In the genomic region with DNA sequence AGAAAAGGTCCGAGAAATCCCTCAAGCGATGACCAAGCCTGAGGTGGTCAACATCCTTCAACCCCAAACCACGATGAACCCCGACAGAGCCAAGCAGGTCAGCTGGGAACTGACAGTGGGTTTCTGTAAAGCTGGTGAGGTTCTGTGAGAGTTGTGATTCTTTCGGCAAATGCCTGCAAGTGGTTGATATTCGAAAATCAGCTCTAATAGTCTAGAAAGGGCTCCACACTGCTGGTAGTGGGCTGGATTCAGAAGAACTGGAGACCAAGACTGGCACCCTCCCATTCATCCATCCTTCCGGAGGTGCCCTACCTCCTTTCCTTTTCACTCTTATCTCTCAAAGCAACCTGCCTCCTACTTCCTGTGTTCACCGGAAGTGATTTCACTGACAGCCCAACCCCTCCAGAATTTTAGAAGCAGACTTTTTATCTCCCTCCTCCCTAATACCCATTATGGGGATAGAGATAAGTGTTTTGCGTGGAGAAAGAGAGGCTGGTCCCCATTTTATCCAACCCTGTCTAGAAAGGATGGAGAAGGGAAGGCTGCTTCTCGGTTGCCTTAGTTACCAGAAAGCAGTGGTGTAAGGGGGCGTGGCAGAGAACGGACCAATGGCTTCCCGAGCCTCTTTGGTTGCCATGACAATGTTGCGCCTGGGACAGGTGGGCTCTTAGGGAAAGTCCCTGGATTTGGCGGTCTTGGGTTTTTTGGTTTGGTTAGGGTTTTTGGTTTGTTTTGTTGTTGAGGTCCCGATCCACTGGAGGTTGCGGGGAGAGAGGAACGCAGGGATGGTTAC, we compare ENCODE assay signal across 11 mouse cellular contexts. TPM values are rescaled to one million over a fixed set of nuclear protein-coding genes. Genes with fewer than 3 reads are reported as not detected.
DNase-seq lines count a peak whose midpoint lies in the region; ATAC-seq and TF ChIP-seq lines count a peak whose summit lies in the region.
"Had no signal": no experiment of that assay in that cellular context is flagged by ENCODE, and none has a peak within 500 bp of the region (broad histone marks: within the 10 kb centered on the region; RNA-seq: fewer than 3 reads in every experiment).

No protein-coding gene starts in this region.

- H3K4me1 ChIP-seq in heart, postnatal 0 days (ENCODE audit: control insufficient read depth, insufficient read depth): no peaks in the 10 kb centered on the region; the same call in 1 of the 2 replicates
- H3K4me1 ChIP-seq in heart, embryonic 12.5 days (replicated peaks): peaks cover 12% of the 10 kb centered on the region
- H3K4me1 ChIP-seq in cortical plate, adult 2 months (ENCODE audit: control insufficient read depth, insufficient read depth, low read length): peaks cover 10% of the 10 kb centered on the region; the same call in 1 of the 2 replicates
- peaks cover 46% of the 10 kb centered on the region for H3K4me1 ChIP-seq in hindbrain, embryonic 13.5 days (replicated peaks)
- peaks cover 49% of the 10 kb centered on the region for H3K4me1 ChIP-seq in neural tube, embryonic 13.5 days (replicated peaks)
- no peaks in the 10 kb centered on the region; the same call in 1 of the 2 replicates for H3K4me1 ChIP-seq in kidney, embryonic 15.5 days
- H3K4me1 ChIP-seq: intestine, embryonic 15.5 days; limb, embryonic 13.5 days had no signal

- H3K36me3 ChIP-seq in heart, postnatal 0 days (replicated peaks; ENCODE audit: control insufficient read depth, insufficient read depth, low read length): no peaks in the 10 kb centered on the region
- no peaks in the 10 kb centered on the region for H3K36me3 ChIP-seq in heart, embryonic 12.5 days
- peaks cover 51% of the 10 kb centered on the region for H3K36me3 ChIP-seq in hindbrain, embryonic 13.5 days
- peaks cover 67% of the 10 kb centered on the region for H3K36me3 ChIP-seq in neural tube, embryonic 13.5 days
- H3K36me3 ChIP-seq in kidney, embryonic 15.5 days: no peaks in the 10 kb centered on the region
- H3K36me3 ChIP-seq: intestine, embryonic 15.5 days; limb, embryonic 13.5 days had no signal

- no peak overlapping the region for H3K9ac ChIP-seq in heart, postnatal 0 days (replicated peaks; ENCODE audit: low read depth, low read length)
- no peak overlapping the region for H3K9ac ChIP-seq in heart, embryonic 12.5 days
- peak overlapping the region; percentile 53 for H3K9ac ChIP-seq in hindbrain, embryonic 13.5 days
- peak overlapping the region; percentile 51 for H3K9ac ChIP-seq in neural tube, embryonic 13.5 days
- H3K9ac ChIP-seq in kidney, embryonic 15.5 days: no peak overlapping the region
- H3K9ac ChIP-seq: intestine, embryonic 15.5 days; limb, embryonic 13.5 days had no signal

- intact Hi-C loops in heart, postnatal 10 days (cut with DNase I): no loop called here

- no peak overlapping the region for H3K4me2 ChIP-seq in heart, postnatal 0 days (ENCODE audit: low read depth, low read length)
- no peak overlapping the region for H3K4me2 ChIP-seq in heart, embryonic 12.5 days
- H3K4me2 ChIP-seq in hindbrain, embryonic 13.5 days: peak overlapping the region; percentile 38
- peak overlapping the region; percentile 26 for H3K4me2 ChIP-seq in neural tube, embryonic 13.5 days
- H3K4me2 ChIP-seq in kidney, embryonic 15.5 days: no peak overlapping the region
- H3K4me2 ChIP-seq: intestine, embryonic 15.5 days; limb, embryonic 13.5 days had no signal

- 24% methylated on average over 18 of the region's 18 CpGs for WGBS in heart, postnatal 0 days
- WGBS in heart, embryonic 12.5 days: 21% methylated on average over 18 of the region's 18 CpGs
- 14% methylated on average over 18 of the region's 18 CpGs for WGBS in hindbrain, embryonic 13.5 days
- 17% methylated on average over 18 of the region's 18 CpGs for WGBS in neural tube, embryonic 13.5 days
- 24% methylated on average over 18 of the region's 18 CpGs for WGBS in kidney, embryonic 15.5 days

- 0 out of 2 replicates have a peak, but pooled peaks have one; percentile 29 for TF ChIP-seq EP300 in heart, postnatal 0 days (IDR thresholded peaks at IDR 0.05; ENCODE audit: low read depth)

- H3K9me3 ChIP-seq in heart, postnatal 0 days (replicated peaks; ENCODE audit: control insufficient read depth, low read length): no peaks in the 10 kb centered on the region
- H3K9me3 ChIP-seq in heart, embryonic 12.5 days (replicated peaks): no peaks in the 10 kb centered on the region
- no peaks in the 10 kb centered on the region for H3K9me3 ChIP-seq in hindbrain, embryonic 13.5 days
- no peaks in the 10 kb centered on the region for H3K9me3 ChIP-seq in neural tube, embryonic 13.5 days
- no peaks in the 10 kb centered on the region for H3K9me3 ChIP-seq in kidney, embryonic 15.5 days (replicated peaks)
- H3K9me3 ChIP-seq: intestine, embryonic 15.5 days; limb, embryonic 13.5 days had no signal

- H3K27me3 ChIP-seq in heart, postnatal 0 days (ENCODE audit: control insufficient read depth, insufficient read depth, low read length): 0 out of 2 replicates have a peak, but pooled peaks cover 8% of the 10 kb centered on the region
- H3K27me3 ChIP-seq in heart, embryonic 12.5 days (replicated peaks): peaks cover 12% of the 10 kb centered on the region; the same call in 1 of the 2 replicates
- H3K27me3 ChIP-seq in hindbrain, embryonic 13.5 days: no peaks in the 10 kb centered on the region
- no peaks in the 10 kb centered on the region for H3K27me3 ChIP-seq in neural tube, embryonic 13.5 days
- peaks cover 21% of the 10 kb centered on the region for H3K27me3 ChIP-seq in kidney, embryonic 15.5 days

- ATAC-seq in heart, postnatal 0 days (ENCODE audit: insufficient read depth, low read depth): no peak
- ATAC-seq in heart, embryonic 12.5 days (ENCODE audit: insufficient number of reproducible peaks, low FRiP score): no peak
- peak; percentile 19; the same call in 1 of the 2 replicates for ATAC-seq in hindbrain, embryonic 13.5 days (ENCODE audit: low FRiP score)
- ATAC-seq in neural tube, embryonic 13.5 days (ENCODE audit: low read depth): peak; percentile 17; the same call in 1 of the 2 replicates
- no peak for ATAC-seq in kidney, embryonic 15.5 days (replicated peaks; ENCODE audit: low FRiP score)
- ATAC-seq: intestine, embryonic 15.5 days had no signal

- H3K4me3 ChIP-seq in heart, postnatal 0 days (ENCODE audit: low read depth, low read length): no peak overlapping the region
- no peak overlapping the region for H3K4me3 ChIP-seq in heart, embryonic 12.5 days
- no peak overlapping the region for H3K4me3 ChIP-seq in cortical plate, adult 2 months (ENCODE audit: insufficient read depth, low read length)
- peak overlapping the region; percentile 11; the same call in 1 of the 2 replicates for H3K4me3 ChIP-seq in hindbrain, embryonic 13.5 days
- H3K4me3 ChIP-seq in neural tube, embryonic 13.5 days: no peak overlapping the region
- H3K4me3 ChIP-seq in kidney, embryonic 15.5 days (replicated peaks): no peak overlapping the region
- H3K4me3 ChIP-seq: intestine, embryonic 15.5 days; limb, embryonic 13.5 days had no signal

- DNase-seq in heart, postnatal 0 days (ENCODE audit: low spot score): no peak
- no peak for DNase-seq in ovary, adult 18-20 months (ENCODE audit: low spot score)
- no peak for DNase-seq in heart, postnatal 10 days

- peak overlapping the region; percentile 14 for H3K27ac ChIP-seq in heart, postnatal 0 days (ENCODE audit: low read depth)
- no peak overlapping the region for H3K27ac ChIP-seq in heart, embryonic 12.5 days (ENCODE audit: poor library complexity, severe bottlenecking)
- 0 out of 2 replicates have a peak overlapping the region, but pooled peaks have one; percentile 20 for H3K27ac ChIP-seq in cortical plate, adult 2 months (ENCODE audit: insufficient read depth, low read length)
- peak overlapping the region; percentile 92 for H3K27ac ChIP-seq in hindbrain, embryonic 13.5 days
- H3K27ac ChIP-seq in neural tube, embryonic 13.5 days (replicated peaks): peak overlapping the region; percentile 93
- no peak overlapping the region for H3K27ac ChIP-seq in kidney, embryonic 15.5 days
- H3K27ac ChIP-seq: intestine, embryonic 15.5 days; limb, embryonic 13.5 days had no signal

- TF ChIP-seq CTCF in heart, postnatal 0 days (IDR thresholded peaks at IDR 0.05; ENCODE audit: low read depth): no peak
- no peak for TF ChIP-seq CTCF in cortical plate, adult 2 months (IDR thresholded peaks at IDR 0.05; ENCODE audit: extremely low read depth, insufficient read depth, low read length)

- TF ChIP-seq POLR2A in cortical plate, adult 2 months (IDR thresholded peaks at IDR 0.05; ENCODE audit: extremely low read depth, insufficient read depth, low read length): no peak

RNA-seq across cellular contexts. Expression of a gene that starts 25.0 kb away (rescaled TPM):
- 0.61 and 1.3 TPM in 2 replicates for total RNA-seq in heart, postnatal 0 days (2014; rRNA removed; ENCODE audit: low replicate concordance)
- 0.37 and 0.41 TPM in 2 replicates for polyA plus RNA-seq in heart, postnatal 0 days (2015; fragmentation: Nextera tagmentation; extraction: Ambion mirVana)
- polyA plus RNA-seq in heart, embryonic 12.5 days (2016; fragmentation: Nextera tagmentation; extraction: Ambion mirVana): 0.60 and 0.64 TPM in 2 replicates
- 22.3 and 23.3 TPM in 2 replicates for polyA plus RNA-seq in cortical plate, adult 2 months (2012; rRNA removed)
- polyA plus RNA-seq in hindbrain, embryonic 13.5 days (2015; fragmentation: Nextera tagmentation; extraction: Ambion mirVana): 14.9 and 15.8 TPM in 2 replicates
- polyA plus RNA-seq in neural tube, embryonic 13.5 days (2015; fragmentation: Nextera tagmentation; extraction: Ambion mirVana): 9.7 and 10.7 TPM in 2 replicates
- 0.67 and 0.93 TPM in 2 replicates for polyA plus RNA-seq in kidney, embryonic 15.5 days (2015; fragmentation: Nextera tagmentation; extraction: Ambion mirVana)
- 10 to 100 TPM in 1 of 2 experiments, 1 to 10 TPM in 1; 9.9 to 10.1 TPM for total RNA-seq in heart, postnatal 10 days (2021)

RNA-seq across cellular contexts. Expression of a gene that starts 36.5 kb away (rescaled TPM):
- not detected in 2 replicates for total RNA-seq in heart, postnatal 0 days (2014; rRNA removed; ENCODE audit: low replicate concordance)
- polyA plus RNA-seq in heart, postnatal 0 days (2015; fragmentation: Nextera tagmentation; extraction: Ambion mirVana): not detected in 2 replicates
- not detected in 2 replicates for polyA plus RNA-seq in heart, embryonic 12.5 days (2016; fragmentation: Nextera tagmentation; extraction: Ambion mirVana)
- 2.8 and 3.3 TPM in 2 replicates for polyA plus RNA-seq in cortical plate, adult 2 months (2012; rRNA removed)
- 0.75 and 1.1 TPM in 2 replicates for polyA plus RNA-seq in hindbrain, embryonic 13.5 days (2015; fragmentation: Nextera tagmentation; extraction: Ambion mirVana)
- polyA plus RNA-seq in neural tube, embryonic 13.5 days (2015; fragmentation: Nextera tagmentation; extraction: Ambion mirVana): 0.56 TPM in 2 replicates
- polyA plus RNA-seq in kidney, embryonic 15.5 days (2015; fragmentation: Nextera tagmentation; extraction: Ambion mirVana): not detected in 2 replicates
- total RNA-seq in heart, postnatal 10 days (2021): not detected
- polyA plus RNA-seq: intestine, embryonic 15.5 days; limb, embryonic 13.5 days; stomach, embryonic 16.5 days had no signal

RNA-seq across cellular contexts. Expression of a gene that starts 40.3 kb away (rescaled TPM):
- total RNA-seq in heart, postnatal 0 days (2014; rRNA removed; ENCODE audit: low replicate concordance): 0.08 and 0.34 TPM in 2 replicates
- 0.79 and 1.2 TPM in 2 replicates for polyA plus RNA-seq in heart, postnatal 0 days (2015; fragmentation: Nextera tagmentation; extraction: Ambion mirVana)
- polyA plus RNA-seq in heart, embryonic 12.5 days (2016; fragmentation: Nextera tagmentation; extraction: Ambion mirVana): 2.7 and 3.0 TPM in 2 replicates
- 49.7 and 50.8 TPM in 2 replicates for polyA plus RNA-seq in cortical plate, adult 2 months (2012; rRNA removed)
- 4.8 and 5.2 TPM in 2 replicates for polyA plus RNA-seq in hindbrain, embryonic 13.5 days (2015; fragmentation: Nextera tagmentation; extraction: Ambion mirVana)
- polyA plus RNA-seq in neural tube, embryonic 13.5 days (2015; fragmentation: Nextera tagmentation; extraction: Ambion mirVana): 5.8 and 7.4 TPM in 2 replicates
- 3.5 and 3.9 TPM in 2 replicates for polyA plus RNA-seq in kidney, embryonic 15.5 days (2015; fragmentation: Nextera tagmentation; extraction: Ambion mirVana)
- total RNA-seq in heart, postnatal 10 days (2021): 1 to 10 TPM; 1.7 to 2.4 TPM

RNA-seq across cellular contexts. Expression of a gene that starts 40.5 kb away (rescaled TPM):
- 26.9 and 30.9 TPM in 2 replicates for total RNA-seq in heart, postnatal 0 days (2014; rRNA removed; ENCODE audit: low replicate concordance)
- 12.7 and 15.5 TPM in 2 replicates for polyA plus RNA-seq in heart, postnatal 0 days (2015; fragmentation: Nextera tagmentation; extraction: Ambion mirVana)
- polyA plus RNA-seq in heart, embryonic 12.5 days (2016; fragmentation: Nextera tagmentation; extraction: Ambion mirVana): 23.3 and 24.0 TPM in 2 replicates
- polyA plus RNA-seq in cortical plate, adult 2 months (2012; rRNA removed): 14.7 and 15.8 TPM in 2 replicates
- polyA plus RNA-seq in hindbrain, embryonic 13.5 days (2015; fragmentation: Nextera tagmentation; extraction: Ambion mirVana): 23.5 and 23.6 TPM in 2 replicates
- polyA plus RNA-seq in neural tube, embryonic 13.5 days (2015; fragmentation: Nextera tagmentation; extraction: Ambion mirVana): 19.7 and 23.0 TPM in 2 replicates
- polyA plus RNA-seq in kidney, embryonic 15.5 days (2015; fragmentation: Nextera tagmentation; extraction: Ambion mirVana): 27.7 and 28.9 TPM in 2 replicates
- total RNA-seq in heart, postnatal 10 days (2021): 10 to 100 TPM in 1 of 2 experiments, 1 to 10 TPM in 1; 9.5 to 11.5 TPM

RNA-seq across cellular contexts. Expression of a gene that starts 53.1 kb away (rescaled TPM):
- total RNA-seq in heart, postnatal 0 days (2014; rRNA removed; ENCODE audit: low replicate concordance): 50.0 and 51.3 TPM in 2 replicates
- 7.1 and 7.3 TPM in 2 replicates for polyA plus RNA-seq in heart, postnatal 0 days (2015; fragmentation: Nextera tagmentation; extraction: Ambion mirVana)
- 21.3 and 22.8 TPM in 2 replicates for polyA plus RNA-seq in heart, embryonic 12.5 days (2016; fragmentation: Nextera tagmentation; extraction: Ambion mirVana)
- polyA plus RNA-seq in cortical plate, adult 2 months (2012; rRNA removed): 27.2 and 28.5 TPM in 2 replicates
- 23.4 and 24.6 TPM in 2 replicates for polyA plus RNA-seq in hindbrain, embryonic 13.5 days (2015; fragmentation: Nextera tagmentation; extraction: Ambion mirVana)
- 28.4 and 29.9 TPM in 2 replicates for polyA plus RNA-seq in neural tube, embryonic 13.5 days (2015; fragmentation: Nextera tagmentation; extraction: Ambion mirVana)
- polyA plus RNA-seq in kidney, embryonic 15.5 days (2015; fragmentation: Nextera tagmentation; extraction: Ambion mirVana): 21.4 and 24.1 TPM in 2 replicates
- total RNA-seq in heart, postnatal 10 days (2021): 10 to 100 TPM; 24.5 to 29.5 TPM

Comparison
In these comparisons a context has a peak if more than half of its experiments do, and no peak if none do; other contexts are left out.
1. H3K27ac ChIP-seq: peak in heart, postnatal 0 days (single experiment), cortical plate, adult 2 months (single experiment), hindbrain, embryonic 13.5 days (single experiment) and neural tube, embryonic 13.5 days (single experiment); none in heart, embryonic 12.5 days (single experiment) and kidney, embryonic 15.5 days (single experiment).
2. ATAC-seq: peak in hindbrain, embryonic 13.5 days (single experiment) and neural tube, embryonic 13.5 days (single experiment); none in heart, postnatal 0 days (single experiment), heart, embryonic 12.5 days (single experiment) and kidney, embryonic 15.5 days (single experiment).
3. H3K4me2 ChIP-seq: peak in hindbrain, embryonic 13.5 days (single experiment) and neural tube, embryonic 13.5 days (single experiment); none in heart, postnatal 0 days (single experiment), heart, embryonic 12.5 days (single experiment) and kidney, embryonic 15.5 days (single experiment).
4. H3K9ac ChIP-seq: peak in hindbrain, embryonic 13.5 days (single experiment) and neural tube, embryonic 13.5 days (single experiment); none in heart, postnatal 0 days (single experiment), heart, embryonic 12.5 days (single experiment) and kidney, embryonic 15.5 days (single experiment).